Mouse (Mus musculus) Patski (cell line): ENCODE measurements around the gene Slc38a3. TPM values are rescaled to one million over a fixed set of nuclear protein-coding genes. Genes with fewer than 3 reads are reported as not detected.

Experiments
- ATAC-seq: fragments of 100-300 bp; one replicate; pipeline ENCODE4 v1.8.0; 2021
- CTCF ChIA-PET: fragments of 350-600 bp; sonication (Branson Sonifier 250); formaldehyde crosslinking; loops from one replicate; lab custom pipeline; 2022; ENCODE audit warnings: inconsistent platforms; lab: Charles Lee
- POLR2A ChIA-PET: fragments of 350-600 bp; sonication (Branson Sonifier 250); formaldehyde crosslinking; loops from one replicate; lab custom pipeline; 2022; ENCODE audit warnings: antibody characterized with exemption, inconsistent platforms; lab: Charles Lee
- DNase-seq: peaks from one replicate; pipeline ENCODE4 v3.0.0-alpha.2; 2011; ENCODE audit warnings: low read depth, low spot score
- H3K27me3 ChIP-seq: fragments of 371-371 bp; one replicate; pipeline ENCODE4 v1.5.1; 2021
- CTCF ChIP-seq: fragments of 100-300 bp; IDR thresholded peaks from one replicate; pipeline ENCODE4 v1.5.1; 2021
- in situ Hi-C: fragments of 300-500 bp; cut with MboI; formaldehyde crosslinking; loops from 3 replicates; pipeline ENCODE4 v1.11.1; 2018; ENCODE audit warnings: low pct_unique_long_range_greater_than_20kb, mixed read lengths
- polyA plus RNA-seq: library from polyadenylated mRNA; unstranded; gene quantifications from one replicate; pipeline ENCODE4 v1.2.3, GENCODE M21; 2021

The Slc38a3 gene
- polyA plus RNA-seq, 1 experiment from 2014 or later = 0.13 TPM

- TF ChIP-seq CTCF = no peak
- no peak for ATAC-seq
- in situ Hi-C loops = no loop called here
- no peak for DNase-seq
- H3K27me3 ChIP-seq = no peaks in the 10 kb centered on the region
- CTCF ChIA-PET = interaction anchor here (1.1 to 1.9 kb wide), 3 partner anchors 10 to 22 kb away, joined by 3 to 13 read pairs (median 8); no protein-coding TSS in a partner anchor
- POLR2A ChIA-PET = interaction anchor here (0.6 to 1.4 kb wide), 4 partner anchors 8 to 46 kb away, joined by 3 to 7 read pairs (median 4); no protein-coding TSS in a partner anchor
Observed at GRCm38 (mm10) chr9:107634406-107635278, 34.7 kb downstream of the Slc38a3 start.

- no peak for ATAC-seq
- TF ChIP-seq CTCF = no peak
- in situ Hi-C loops = no loop called here
- no peak for DNase-seq
- no peaks in the 10 kb centered on the region for H3K27me3 ChIP-seq
- ChIA-PET POLR2A (interaction anchor here (1.4 kb wide), 1 partner anchor 15 kb away, joined by 4 read pairs; no protein-coding TSS in a partner anchor), CTCF (no interaction called here)
Observed at GRCm38 (mm10) chr9:107633661-107634405, 35.5 kb downstream of the Slc38a3 start.

- POLR2A ChIA-PET = interaction anchor here (0.9 to 1.4 kb wide), 2 partner anchors 14 to 15 kb away, joined by 3 to 4 read pairs; no protein-coding TSS in a partner anchor
- ATAC-seq (peak; percentile 42), DNase-seq (no peak)
- in situ Hi-C loops = no loop called here
- H3K27me3 ChIP-seq = no peaks in the 10 kb centered on the region
- CTCF ChIA-PET = interaction anchor here (1.7 kb wide), 1 partner anchor 13 kb away, joined by 11 read pairs; no protein-coding TSS in a partner anchor
- no peak for TF ChIP-seq CTCF
Observed at GRCm38 (mm10) chr9:107633091-107633660, 36.2 kb downstream of the Slc38a3 start.

- H3K27me3 ChIP-seq = no peaks in the 10 kb centered on the region
- in situ Hi-C loops = no loop called here
- DNase-seq (no peak), ATAC-seq (no peak)
- no peak for TF ChIP-seq CTCF
- POLR2A ChIA-PET = interaction anchor here (0.6 to 0.9 kb wide), 2 partner anchors 14 to 69 kb away, joined by 3 read pairs; no protein-coding TSS in a partner anchor
- CTCF ChIA-PET = interaction anchor here (1.3 to 1.7 kb wide), 2 partner anchors 13 to 19 kb away, joined by 4 to 11 read pairs; no protein-coding TSS in a partner anchor
Observed at GRCm38 (mm10) chr9:107632478-107632877, 36.9 kb downstream of the Slc38a3 start.

- no peak for ATAC-seq
- ChIA-PET POLR2A (interaction anchor here (0.6 kb wide), 1 partner anchor 37 kb away, joined by 4 read pairs; no protein-coding TSS in a partner anchor), CTCF (interaction anchor here (1.3 to 1.7 kb wide), 2 partner anchors 14 to 19 kb away, joined by 4 to 11 read pairs; no protein-coding TSS in a partner anchor)
- DNase-seq = no peak
- no peaks in the 10 kb centered on the region for H3K27me3 ChIP-seq
- in situ Hi-C loops = no loop called here
- TF ChIP-seq CTCF = no peak
Observed at GRCm38 (mm10) chr9:107631861-107632260, 37.5 kb downstream of the Slc38a3 start.

GRCm38 (mm10) chr9:107631311-107631826 is 38.0 kb downstream of the Slc38a3 start:
- in situ Hi-C loops = no loop called here
- POLR2A ChIA-PET = interaction anchor here (0.6 to 1.2 kb wide), 3 partner anchors 13 to 75 kb away, joined by 4 read pairs; no protein-coding TSS in a partner anchor
- CTCF ChIA-PET = interaction anchor here (1.3 to 2.8 kb wide), 3 partner anchors 13 to 18 kb away, joined by 4 to 19 read pairs (median 6); no protein-coding TSS in a partner anchor
- no peak for TF ChIP-seq CTCF
- DNase-seq (no peak), ATAC-seq (no peak)
- no peaks in the 10 kb centered on the region for H3K27me3 ChIP-seq

GRCm38 (mm10) chr9:107630576-107630975 is 38.8 kb downstream of the Slc38a3 start:
- ATAC-seq (no peak), DNase-seq (no peak)
- CTCF ChIA-PET = interaction anchor here (1.2 to 2.8 kb wide), 5 partner anchors 13 to 64 kb away, joined by 3 to 19 read pairs (median 6); no protein-coding TSS in a partner anchor
- POLR2A ChIA-PET = interaction anchor here (0.5 to 1.4 kb wide), 5 partner anchors 11 to 329 kb away, joined by 3 to 5 read pairs (median 4); partner anchors contain the start of gene Sema3b
- H3K27me3 ChIP-seq = no peaks in the 10 kb centered on the region
- in situ Hi-C loops = no loop called here
- no peak for TF ChIP-seq CTCF

- POLR2A ChIA-PET = interaction anchor here (0.5 to 1.4 kb wide), 3 partner anchors 10 to 328 kb away, joined by 3 to 5 read pairs (median 4); no protein-coding TSS in a partner anchor
- DNase-seq (no peak), ATAC-seq (no peak)
- CTCF ChIA-PET = interaction anchor here (0.9 to 2.8 kb wide), 7 partner anchors 10 to 63 kb away, joined by 3 to 19 read pairs (median 5); no protein-coding TSS in a partner anchor
- no peaks in the 10 kb centered on the region for H3K27me3 ChIP-seq
- in situ Hi-C loops = no loop called here
- TF ChIP-seq CTCF = no peak
Observed at GRCm38 (mm10) chr9:107629901-107630425, 39.4 kb downstream of the Slc38a3 start.

GRCm38 (mm10) chr9:107629411-107629730 is 40.0 kb downstream of the Slc38a3 start:
- ATAC-seq = no peak
- POLR2A ChIA-PET = interaction anchor here (0.5 to 0.6 kb wide), 2 partner anchors 78 to 240 kb away, joined by 3 to 5 read pairs; no protein-coding TSS in a partner anchor
- CTCF ChIA-PET = interaction anchor here (0.9 to 2.8 kb wide), 6 partner anchors 10 to 27 kb away, joined by 3 to 19 read pairs (median 6); no protein-coding TSS in a partner anchor
- in situ Hi-C loops = no loop called here
- no peak for DNase-seq
- H3K27me3 ChIP-seq = no peaks in the 10 kb centered on the region
- no peak for TF ChIP-seq CTCF
